In genomic region chr9:42055378-42055777, GRCm38 (mm10) we compare ENCODE assay signal across 10 mouse cellular contexts.
DNase-seq lines count a peak whose midpoint lies in the region; ATAC-seq and TF ChIP-seq lines count a peak whose summit lies in the region.
"Had no signal": no experiment of that assay in that cellular context is flagged by ENCODE, and none has a peak within 500 bp of the region (broad histone marks: within the 10 kb centered on the region; RNA-seq: fewer than 3 reads in every experiment).

No protein-coding gene starts in this region.

- H3K9ac ChIP-seq in stomach, embryonic 14.5 days (replicated peaks; ENCODE audit: low read depth, low read length) = no peak overlapping the region
- H3K9ac ChIP-seq in stomach, postnatal 0 days (ENCODE audit: low read length) = no peak overlapping the region
- no peak overlapping the region for H3K9ac ChIP-seq in liver, embryonic 12.5 days
- H3K9ac ChIP-seq: heart, embryonic 12.5 days; liver, embryonic 14.5 days had no signal

- H3K4me1 ChIP-seq in stomach, embryonic 14.5 days (ENCODE audit: control insufficient read depth, insufficient read depth, low read length) = peaks cover 26% of the 10 kb centered on the region; the same call in 1 of the 2 replicates
- no peaks in the 10 kb centered on the region; the same call in 1 of the 2 replicates for H3K4me1 ChIP-seq in stomach, postnatal 0 days (replicated peaks; ENCODE audit: control insufficient read depth, insufficient read depth)
- H3K4me1 ChIP-seq in liver, embryonic 12.5 days = no peaks in the 10 kb centered on the region

- H3K4me2 ChIP-seq in stomach, embryonic 14.5 days (replicated peaks; ENCODE audit: low read depth, low read length) = no peak overlapping the region
- no peak overlapping the region for H3K4me2 ChIP-seq in stomach, postnatal 0 days (replicated peaks; ENCODE audit: low read depth)
- H3K4me2 ChIP-seq in liver, embryonic 12.5 days = no peak overlapping the region
- H3K4me2 ChIP-seq: heart, embryonic 12.5 days had no signal

- no peak for TF ChIP-seq CTCF in stomach, postnatal 0 days (IDR thresholded peaks at IDR 0.05; ENCODE audit: low read depth)

- no peak overlapping the region for H3K4me3 ChIP-seq in stomach, embryonic 14.5 days (ENCODE audit: low read depth, low read length)
- no peak overlapping the region for H3K4me3 ChIP-seq in stomach, postnatal 0 days (ENCODE audit: low read depth, low read length)
- H3K4me3 ChIP-seq in liver, embryonic 12.5 days = no peak overlapping the region
- H3K4me3 ChIP-seq: heart, embryonic 12.5 days had no signal

- no peaks in the 10 kb centered on the region for H3K27me3 ChIP-seq in stomach, embryonic 14.5 days (ENCODE audit: control insufficient read depth, insufficient read depth, low read length)
- no peaks in the 10 kb centered on the region for H3K27me3 ChIP-seq in stomach, postnatal 0 days (ENCODE audit: control insufficient read depth, insufficient read depth, low read length)
- no peaks in the 10 kb centered on the region for H3K27me3 ChIP-seq in liver, embryonic 12.5 days (replicated peaks)

- H3K36me3 ChIP-seq in stomach, embryonic 14.5 days (ENCODE audit: control insufficient read depth, insufficient read depth, low read length) = no peaks in the 10 kb centered on the region
- H3K36me3 ChIP-seq in stomach, postnatal 0 days (ENCODE audit: control insufficient read depth, insufficient read depth, low read length) = no peaks in the 10 kb centered on the region
- no peaks in the 10 kb centered on the region for H3K36me3 ChIP-seq in liver, embryonic 12.5 days
- H3K36me3 ChIP-seq: heart, embryonic 12.5 days had no signal

- H3K27ac ChIP-seq in stomach, embryonic 14.5 days (ENCODE audit: low read length) = peak overlapping the region; percentile 72; the same call in 1 of the 2 replicates
- H3K27ac ChIP-seq in stomach, postnatal 0 days (replicated peaks) = no peak overlapping the region
- H3K27ac ChIP-seq in liver, embryonic 12.5 days = no peak overlapping the region
- H3K27ac ChIP-seq: liver, embryonic 14.5 days had no signal

- peak; percentile 66 for ATAC-seq in frontal cortex, adult (ENCODE audit: low TSS enrichment)
- ATAC-seq in stomach, embryonic 14.5 days (ENCODE audit: insufficient number of reproducible peaks, insufficient read depth, low FRiP score, low read depth) = no peak
- no peak for ATAC-seq in stomach, postnatal 0 days (ENCODE audit: low FRiP score, low TSS enrichment)
- no peak for ATAC-seq in liver, embryonic 12.5 days

- no peak for DNase-seq in frontal cortex, postnatal 14 days (ENCODE audit: low spot score in 2 of 2)
- DNase-seq in stomach, postnatal 0 days (ENCODE audit: low spot score) = no peak
- peak; percentile 66 to 67 for DNase-seq in kidney, postnatal 36 days
- no peak for DNase-seq in ovary, postnatal 36 days (ENCODE audit: low spot score)
- no peak for DNase-seq in thymus, postnatal 25 days

- 75% methylated on average over 4 of the region's 4 CpGs for WGBS in stomach, embryonic 14.5 days
- WGBS in stomach, postnatal 0 days = 79% methylated on average over 4 of the region's 4 CpGs
- 72% methylated on average over 4 of the region's 4 CpGs for WGBS in liver, embryonic 12.5 days (ENCODE audit: insufficient replicate concordance)

- TF ChIP-seq EP300 in stomach, postnatal 0 days (optimal IDR thresholded peaks at IDR 0.05) = no peak

- no peaks in the 10 kb centered on the region for H3K9me3 ChIP-seq in stomach, embryonic 14.5 days (ENCODE audit: control insufficient read depth, low read depth, low read length)
- no peaks in the 10 kb centered on the region for H3K9me3 ChIP-seq in stomach, postnatal 0 days (ENCODE audit: control insufficient read depth, low read length)
- no peaks in the 10 kb centered on the region for H3K9me3 ChIP-seq in liver, embryonic 12.5 days (replicated peaks)

Comparison
In these comparisons a context has a peak if more than half of its experiments do, and no peak if none do; other contexts are left out.
1. DNase-seq: peak in kidney, postnatal 36 days (2 of 2); none in frontal cortex, postnatal 14 days (0 of 2), stomach, postnatal 0 days (single experiment), ovary, postnatal 36 days (single experiment) and thymus, postnatal 25 days (single experiment).